18 mouse cellular contexts compared by ENCODE assay signal in genomic region chr7:72675018-72675417, GRCm38 (mm10).
A peak's percentile ranks its signal among the peaks of the same experiment; 100 is the strongest.
DNase-seq lines count a peak whose midpoint lies in the region; ATAC-seq and TF ChIP-seq lines count a peak whose summit lies in the region.
"Had no signal": no experiment of that assay in that cellular context is flagged by ENCODE, and none has a peak within 500 bp of the region (broad histone marks: within the 10 kb centered on the region; RNA-seq: fewer than 3 reads in every experiment).

No protein-coding gene starts in this region.

- H3K36me3 ChIP-seq in hindbrain, embryonic 14.5 days (replicated peaks; ENCODE audit: control insufficient read depth, insufficient read depth): no peaks in the 10 kb centered on the region
- H3K36me3 ChIP-seq in hindbrain, embryonic 10.5 days: no peaks in the 10 kb centered on the region
- H3K36me3 ChIP-seq in midbrain, embryonic 11.5 days (ENCODE audit: control insufficient read depth, insufficient read depth, low read length): no peaks in the 10 kb centered on the region
- H3K36me3 ChIP-seq in midbrain, embryonic 10.5 days: no peaks in the 10 kb centered on the region
- H3K36me3 ChIP-seq in liver, postnatal 0 days (replicated peaks; ENCODE audit: insufficient read depth, low read length): no peaks in the 10 kb centered on the region
- H3K36me3 ChIP-seq: embryonic facial prominence, embryonic 10.5 days; embryonic facial prominence, embryonic 12.5 days had no signal

- H3K9me3 ChIP-seq in hindbrain, embryonic 14.5 days (ENCODE audit: control insufficient read depth, low read length): no peaks in the 10 kb centered on the region
- H3K9me3 ChIP-seq in hindbrain, embryonic 10.5 days: no peaks in the 10 kb centered on the region
- no peaks in the 10 kb centered on the region for H3K9me3 ChIP-seq in midbrain, embryonic 11.5 days (ENCODE audit: control insufficient read depth, low read length)
- H3K9me3 ChIP-seq in midbrain, embryonic 10.5 days (replicated peaks): no peaks in the 10 kb centered on the region
- no peaks in the 10 kb centered on the region for H3K9me3 ChIP-seq in liver, postnatal 0 days (ENCODE audit: low read length)
- H3K9me3 ChIP-seq: embryonic facial prominence, embryonic 10.5 days; embryonic facial prominence, embryonic 12.5 days; forebrain, embryonic 13.5 days had no signal

- H3K4me2 ChIP-seq in hindbrain, embryonic 14.5 days (replicated peaks): no peak overlapping the region
- no peak overlapping the region for H3K4me2 ChIP-seq in midbrain, embryonic 11.5 days
- no peak overlapping the region for H3K4me2 ChIP-seq in liver, postnatal 0 days (ENCODE audit: low read depth, low read length)
- H3K4me2 ChIP-seq: embryonic facial prominence, embryonic 12.5 days; forebrain, embryonic 13.5 days had no signal

- TF ChIP-seq EP300 in liver, postnatal 0 days (IDR thresholded peaks at IDR 0.05; ENCODE audit: low read depth): no peak

- TF ChIP-seq CTCF in brain, embryonic 14.5 days (IDR thresholded peaks at IDR 0.05; ENCODE audit: borderline replicate concordance, extremely low read depth, insufficient read depth, insufficient read length): no peak
- TF ChIP-seq CTCF in liver, postnatal 0 days (IDR thresholded peaks at IDR 0.05; ENCODE audit: low read depth): no peak

- no peak overlapping the region for H3K9ac ChIP-seq in hindbrain, embryonic 14.5 days
- H3K9ac ChIP-seq in midbrain, embryonic 11.5 days (ENCODE audit: low read length): no peak overlapping the region
- no peak overlapping the region for H3K9ac ChIP-seq in liver, postnatal 0 days (replicated peaks)
- H3K9ac ChIP-seq: embryonic facial prominence, embryonic 12.5 days; forebrain, embryonic 13.5 days; forebrain, postnatal 0 days had no signal

- H3K27ac ChIP-seq in hindbrain, embryonic 14.5 days: no peak overlapping the region
- no peak overlapping the region for H3K27ac ChIP-seq in hindbrain, embryonic 10.5 days
- no peak overlapping the region for H3K27ac ChIP-seq in midbrain, embryonic 11.5 days (ENCODE audit: low read depth, low read length)
- no peak overlapping the region for H3K27ac ChIP-seq in midbrain, embryonic 10.5 days (replicated peaks)
- no peak overlapping the region for H3K27ac ChIP-seq in liver, postnatal 0 days (ENCODE audit: low read depth)
- H3K27ac ChIP-seq: embryonic facial prominence, embryonic 10.5 days; embryonic facial prominence, embryonic 12.5 days; forebrain, embryonic 13.5 days had no signal

- peak; percentile 48 for DNase-seq in hindbrain, embryonic 14.5 days (ENCODE audit: low spot score)
- DNase-seq in hindbrain, embryonic 10.5 days (ENCODE audit: low spot score): no peak
- peak; percentile 81 for DNase-seq in midbrain, embryonic 11.5 days (ENCODE audit: low spot score, missing footprints)
- no peak for DNase-seq in midbrain, embryonic 10.5 days (ENCODE audit: low spot score)
- DNase-seq in brain, embryonic 14.5 days (ENCODE audit: low read depth): peak; percentile 71
- no peak for DNase-seq in liver, postnatal 0 days
- DNase-seq: adrenal gland, adult 2 months; adrenal gland, postnatal 10 days; adrenal gland, postnatal 25 days; cerebellum, adult 11-12 months; cerebellum, adult 2 months; cerebellum, adult 9-10 months; cerebellum, postnatal 10 days; cerebellum, postnatal 25 days; forebrain, postnatal 0 days had no signal

- no peaks in the 10 kb centered on the region for H3K4me1 ChIP-seq in hindbrain, embryonic 14.5 days (replicated peaks; ENCODE audit: control insufficient read depth, insufficient read depth, low read length)
- no peaks in the 10 kb centered on the region for H3K4me1 ChIP-seq in hindbrain, embryonic 10.5 days (replicated peaks)
- H3K4me1 ChIP-seq in midbrain, embryonic 11.5 days (ENCODE audit: control insufficient read depth, insufficient read depth, low read length): no peaks in the 10 kb centered on the region
- H3K4me1 ChIP-seq in midbrain, embryonic 10.5 days: no peaks in the 10 kb centered on the region
- H3K4me1 ChIP-seq in liver, postnatal 0 days (ENCODE audit: insufficient read depth): no peaks in the 10 kb centered on the region
- H3K4me1 ChIP-seq: embryonic facial prominence, embryonic 10.5 days; embryonic facial prominence, embryonic 12.5 days had no signal

- H3K27me3 ChIP-seq in hindbrain, embryonic 14.5 days (ENCODE audit: control insufficient read depth, insufficient read depth, low read length): no peaks in the 10 kb centered on the region
- no peaks in the 10 kb centered on the region for H3K27me3 ChIP-seq in hindbrain, embryonic 10.5 days (ENCODE audit: insufficient read depth, poor library complexity, severe bottlenecking)
- no peaks in the 10 kb centered on the region for H3K27me3 ChIP-seq in midbrain, embryonic 11.5 days (ENCODE audit: control insufficient read depth, insufficient read depth, low read length)
- H3K27me3 ChIP-seq in midbrain, embryonic 10.5 days (ENCODE audit: low read depth, poor library complexity, severe bottlenecking): no peaks in the 10 kb centered on the region
- no peaks in the 10 kb centered on the region for H3K27me3 ChIP-seq in liver, postnatal 0 days (ENCODE audit: insufficient read depth, low read length)
- H3K27me3 ChIP-seq: embryonic facial prominence, embryonic 12.5 days; forebrain, embryonic 13.5 days had no signal

- 38% methylated on average over 6 of the region's 6 CpGs for WGBS in hindbrain, embryonic 14.5 days
- WGBS in hindbrain, embryonic 10.5 days: 86% methylated on average over 6 of the region's 6 CpGs
- 87% methylated on average over 6 of the region's 6 CpGs for WGBS in midbrain, embryonic 11.5 days
- 88% methylated on average over 6 of the region's 6 CpGs for WGBS in midbrain, embryonic 10.5 days
- 72% methylated on average over 6 of the region's 6 CpGs for WGBS in liver, postnatal 0 days (ENCODE audit: insufficient replicate concordance)

- H3K4me3 ChIP-seq in hindbrain, embryonic 14.5 days (replicated peaks; ENCODE audit: low read length): no peak overlapping the region
- H3K4me3 ChIP-seq in hindbrain, embryonic 10.5 days: no peak overlapping the region
- no peak overlapping the region for H3K4me3 ChIP-seq in midbrain, embryonic 11.5 days (ENCODE audit: low read depth, low read length)
- H3K4me3 ChIP-seq in midbrain, embryonic 10.5 days: no peak overlapping the region
- no peak overlapping the region for H3K4me3 ChIP-seq in liver, postnatal 0 days (ENCODE audit: low read depth, low read length)
- H3K4me3 ChIP-seq: embryonic facial prominence, embryonic 10.5 days; embryonic facial prominence, embryonic 12.5 days; forebrain, embryonic 13.5 days had no signal

- TF ChIP-seq POLR2A in brain, embryonic 14.5 days (IDR thresholded peaks at IDR 0.05; ENCODE audit: borderline replicate concordance, extremely low read depth, insufficient read depth, insufficient read length, poor library complexity, severe bottlenecking): no peak

- ATAC-seq in hindbrain, embryonic 14.5 days (ENCODE audit: low FRiP score): no peak
- no peak for ATAC-seq in midbrain, embryonic 11.5 days (ENCODE audit: low FRiP score)
- ATAC-seq in liver, postnatal 0 days: no peak
- ATAC-seq: forebrain, embryonic 13.5 days; forebrain, postnatal 0 days had no signal

Comparison
In these comparisons a context has a peak if more than half of its experiments do, and no peak if none do; other contexts are left out.
1. DNase-seq: peak in hindbrain, embryonic 14.5 days (single experiment), midbrain, embryonic 11.5 days (single experiment) and brain, embryonic 14.5 days (single experiment); none in hindbrain, embryonic 10.5 days (single experiment), midbrain, embryonic 10.5 days (single experiment) and liver, postnatal 0 days (single experiment).